Mouse (Mus musculus) liver, embryonic 14 days (tissue): ENCODE measurements around the gene Gm14444. TPM values are rescaled to one million over a fixed set of nuclear protein-coding genes. Genes with fewer than 3 reads are reported as not detected.

Source experiments
- polyA plus RNA-seq: library from polyadenylated mRNA; depleted of rRNA; stranded (reverse); fragments of >200 nt; gene quantifications from 2 replicates; pipeline ENCODE4 v1.2.3, GENCODE M21; 2012; rRNA removed

The Gm14444 gene
- polyA plus RNA-seq: not detected in 2 replicates

GRCm38 (mm10) chr2:175010022-175010421, at the start of gene Gm14444:
TSS of gene Gm14444 (plus strand) at chr2:175010241.

GRCm38 (mm10) chr2:175067681-175068261, 57.7 kb downstream of the Gm14444 start, which contains the start of gene Gm14393:
TSS of gene Gm14393 (minus strand) at chr2:175067781.

Other genes with a start within 250 kb of the Gm14444 start
- 0.07 and 0.17 TPM in 2 replicates for gene Edn3, start 249.6 kb upstream of the Gm14444 start, polyA plus RNA-seq
- 0.05 TPM in 1 of 2 replicates, not detected in the other for gene Gm14393, start 57.5 kb downstream of the Gm14444 start, polyA plus RNA-seq
- gene Gm14399, start 131.8 kb downstream of the Gm14444 start, polyA plus RNA-seq: 1.5 and 1.7 TPM in 2 replicates
- 0.10 and 0.14 TPM in 2 replicates for gene Gm14443, start 165.6 kb downstream of the Gm14444 start, polyA plus RNA-seq
- 2.4 and 2.5 TPM in 2 replicates for gene Gm14391, start 196.7 kb downstream of the Gm14444 start, polyA plus RNA-seq